Mouse (Mus musculus): ENCODE results near the gene Shroom3. TPM values are rescaled to one million over a fixed set of nuclear protein-coding genes. Genes with fewer than 3 reads are reported as not detected.

The Shroom3 gene
- polyA plus RNA-seq, 1 experiment = 1.3 TPM

DNA sequence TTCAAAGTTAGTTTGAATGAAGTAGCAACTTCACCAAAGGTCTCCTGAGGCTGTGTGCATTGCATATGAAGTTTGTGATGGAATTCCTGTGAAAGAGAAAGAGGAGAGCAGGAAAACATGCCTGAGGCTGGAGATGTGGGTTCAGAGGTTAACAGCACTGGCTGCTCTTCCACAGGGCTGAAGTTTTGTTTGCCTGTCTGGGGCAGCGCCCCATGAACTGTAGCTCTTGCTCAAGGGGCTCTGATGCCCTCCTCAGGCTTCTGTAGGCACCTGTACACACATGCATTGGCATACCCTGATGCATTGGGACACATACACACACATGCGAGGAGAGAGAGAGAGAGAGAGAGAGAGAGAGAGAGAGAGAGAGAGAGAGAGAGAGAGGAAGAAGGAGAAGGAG, 32.7 kb downstream of the Shroom3 start:
- H3K4me1 ChIP-seq (ENCODE audit: control insufficient read depth, insufficient read depth, low read length) = no peaks in the 10 kb centered on the region
- WGBS = 47% methylated on average over 2 of the region's 2 CpGs
- TF ChIP-seq POLR2A (IDR thresholded peaks at IDR 0.05; ENCODE audit: borderline replicate concordance, control insufficient read depth, low read depth, low read length) (no peak), CTCF (IDR thresholded peaks at IDR 0.05; ENCODE audit: control insufficient read depth, insufficient read depth, low read length) (no peak)
- H3K27ac ChIP-seq (ENCODE audit: control insufficient read depth, insufficient read depth, low read depth, low read length, poor library complexity) = no peak overlapping the region
- H3K4me3 ChIP-seq (replicated peaks; ENCODE audit: control insufficient read depth, low read depth, low read length) = no peak overlapping the region

DNA sequence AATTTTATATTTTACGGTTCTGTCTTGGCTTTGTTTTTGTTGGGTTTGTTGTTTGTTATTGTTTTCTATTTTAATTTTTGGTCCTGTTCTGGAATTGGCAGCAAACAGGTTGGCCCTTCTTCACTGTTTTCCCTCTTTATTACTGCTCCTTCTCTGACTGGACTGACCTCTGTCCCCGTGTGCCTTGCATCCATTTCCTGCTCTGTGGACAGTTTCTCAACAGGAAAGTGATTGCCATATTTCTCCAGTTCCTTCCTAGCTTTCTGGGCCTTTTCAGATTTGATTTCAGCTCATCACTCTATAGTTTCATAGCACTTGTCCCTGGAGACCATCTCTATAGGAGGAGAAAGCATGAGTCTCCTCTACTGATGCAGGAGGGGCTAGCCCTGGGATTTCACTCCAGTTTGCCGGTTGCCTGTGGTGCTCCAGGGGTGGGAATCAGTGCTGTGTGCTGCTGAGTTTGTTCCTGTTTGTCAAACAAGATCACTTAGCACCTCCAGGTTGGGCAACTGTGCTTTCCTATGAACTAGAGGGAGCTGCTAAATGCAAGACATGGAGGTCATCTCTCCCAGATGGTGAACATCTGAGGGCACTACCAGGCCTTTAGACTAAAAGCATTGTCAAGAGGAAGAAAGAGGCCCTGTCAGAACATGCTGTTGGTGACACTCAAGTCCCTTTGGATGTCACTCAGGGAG, 34.6 kb downstream of the Shroom3 start:
- Histone ChIP-seq H3K4me1 (ENCODE audit: control insufficient read depth, insufficient read depth, low read length) (no peaks in the 10 kb centered on the region), H3K4me3 (replicated peaks; ENCODE audit: control insufficient read depth, low read depth, low read length) (no peak overlapping the region), H3K27ac (ENCODE audit: control insufficient read depth, insufficient read depth, low read depth, low read length, poor library complexity) (no peak overlapping the region)
- WGBS = 55% methylated on average over 3 of the region's 3 CpGs
- TF ChIP-seq POLR2A (IDR thresholded peaks at IDR 0.05; ENCODE audit: borderline replicate concordance, control insufficient read depth, low read depth, low read length) (no peak), CTCF (IDR thresholded peaks at IDR 0.05; ENCODE audit: control insufficient read depth, insufficient read depth, low read length) (no peak)

DNA sequence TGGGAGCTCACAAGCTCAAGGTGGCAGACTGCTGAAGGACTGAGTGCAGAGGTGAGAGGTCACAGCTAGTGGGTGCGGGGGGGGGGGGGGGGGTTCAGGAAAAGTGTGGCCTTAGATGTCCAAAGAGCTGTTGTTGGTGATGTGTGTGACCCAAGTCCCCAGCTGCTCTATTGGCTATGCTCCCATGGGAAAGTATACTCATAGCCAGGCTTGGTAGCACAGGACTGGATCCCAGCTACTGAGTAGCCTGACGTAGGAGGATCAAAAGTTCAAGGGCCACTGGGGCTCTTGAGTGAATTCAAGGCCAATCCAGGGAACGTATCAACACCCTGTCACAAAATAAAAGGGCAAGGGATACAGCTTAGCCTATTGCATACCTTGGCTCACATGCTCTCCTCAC, 35.6 kb downstream of the Shroom3 start:
- Histone ChIP-seq H3K4me3 (replicated peaks; ENCODE audit: control insufficient read depth, low read depth, low read length) (no peak overlapping the region), H3K4me1 (ENCODE audit: control insufficient read depth, insufficient read depth, low read length) (no peaks in the 10 kb centered on the region), H3K27ac (ENCODE audit: control insufficient read depth, insufficient read depth, low read depth, low read length, poor library complexity) (no peak overlapping the region)
- TF ChIP-seq POLR2A (IDR thresholded peaks at IDR 0.05; ENCODE audit: borderline replicate concordance, control insufficient read depth, low read depth, low read length) = no peak
- TF ChIP-seq CTCF (IDR thresholded peaks at IDR 0.05; ENCODE audit: control insufficient read depth, insufficient read depth, low read length) = no peak
- 88% methylated on average over 3 of the region's 3 CpGs for WGBS

DNA sequence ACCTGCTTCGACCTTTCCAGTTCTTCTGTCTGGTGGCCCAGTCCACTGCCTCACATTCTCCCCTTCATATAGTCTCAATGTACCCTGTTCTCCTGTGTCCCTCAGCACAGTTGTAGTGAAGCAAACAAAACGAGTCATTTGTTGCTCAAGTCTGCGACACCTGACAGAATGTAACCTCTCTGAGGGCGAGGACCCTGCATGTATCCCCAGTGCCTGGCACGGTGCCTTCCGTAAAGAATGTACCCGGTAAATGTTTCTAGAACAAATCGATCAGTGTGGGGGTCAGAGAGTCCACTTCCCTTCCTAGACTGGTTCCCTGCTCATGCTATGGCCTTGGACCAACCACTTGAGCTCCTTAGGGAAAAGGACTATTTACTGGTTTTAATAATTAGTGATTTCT, 38.4 kb downstream of the Shroom3 start:
- no peaks in the 10 kb centered on the region for H3K4me1 ChIP-seq (ENCODE audit: control insufficient read depth, insufficient read depth, low read length)
- no peak overlapping the region for H3K4me3 ChIP-seq (replicated peaks; ENCODE audit: control insufficient read depth, low read depth, low read length)
- WGBS = 85% methylated on average over 8 of the region's 8 CpGs
- TF ChIP-seq CTCF (IDR thresholded peaks at IDR 0.05; ENCODE audit: control insufficient read depth, insufficient read depth, low read length) (no peak), POLR2A (IDR thresholded peaks at IDR 0.05; ENCODE audit: borderline replicate concordance, control insufficient read depth, low read depth, low read length) (no peak)
- H3K27ac ChIP-seq (ENCODE audit: control insufficient read depth, insufficient read depth, low read depth, low read length, poor library complexity) = no peak overlapping the region

DNA sequence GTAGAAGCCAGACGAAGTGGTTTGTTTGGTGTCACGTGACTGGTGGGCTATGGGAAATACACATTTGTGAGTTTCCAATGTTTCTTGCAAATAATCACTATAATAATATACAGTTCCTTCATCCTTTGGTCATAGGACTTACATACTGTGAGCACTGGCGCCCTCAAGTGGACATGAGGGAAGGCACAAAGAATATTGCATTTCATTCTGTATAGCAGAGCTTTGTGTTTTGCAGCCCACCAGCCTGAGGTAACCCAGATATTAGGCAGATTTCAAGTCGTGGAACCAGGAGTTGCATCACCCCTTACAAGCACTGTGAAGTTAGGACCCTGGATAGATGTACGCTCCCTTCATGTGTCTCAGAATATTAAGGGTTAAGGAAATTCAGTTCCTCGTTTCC, 42.7 kb downstream of the Shroom3 start:
- Histone ChIP-seq H3K27ac (ENCODE audit: control insufficient read depth, insufficient read depth, low read depth, low read length, poor library complexity) (no peak overlapping the region), H3K4me3 (replicated peaks; ENCODE audit: control insufficient read depth, low read depth, low read length) (no peak overlapping the region), H3K4me1 (ENCODE audit: control insufficient read depth, insufficient read depth, low read length) (no peaks in the 10 kb centered on the region)
- TF ChIP-seq POLR2A (IDR thresholded peaks at IDR 0.05; ENCODE audit: borderline replicate concordance, control insufficient read depth, low read depth, low read length) (no peak), CTCF (IDR thresholded peaks at IDR 0.05; ENCODE audit: control insufficient read depth, insufficient read depth, low read length) (no peak)
- WGBS = 26% methylated on average over 6 of the region's 6 CpGs

DNA sequence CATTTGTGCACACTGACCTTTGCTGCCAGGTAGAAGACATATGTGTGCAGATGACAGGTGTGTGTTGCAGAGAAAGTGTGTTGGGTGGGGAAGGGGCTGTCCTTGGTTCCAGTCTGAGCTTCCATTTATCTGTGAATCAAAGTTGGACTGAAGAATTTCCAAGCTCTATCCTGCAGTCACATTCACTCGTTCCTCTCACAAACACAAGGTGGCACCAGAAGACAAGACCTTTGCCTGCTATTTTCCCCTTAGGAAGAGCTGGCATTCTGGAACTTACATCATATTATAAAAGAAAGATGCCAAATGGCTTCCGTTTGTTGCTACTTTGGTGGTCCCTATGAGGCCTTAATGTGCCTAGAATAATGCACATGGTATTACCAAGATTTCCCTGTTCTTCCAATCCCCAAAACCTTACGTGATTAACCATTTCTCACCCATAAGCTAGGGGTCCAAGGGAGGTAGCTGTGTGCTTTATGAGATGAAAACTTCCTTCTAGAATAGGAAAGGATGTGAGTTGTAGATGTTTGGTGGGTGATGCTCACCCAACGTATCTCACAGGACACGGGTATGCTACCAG, 45.1 kb downstream of the Shroom3 start:
- TF ChIP-seq CTCF (IDR thresholded peaks at IDR 0.05; ENCODE audit: control insufficient read depth, insufficient read depth, low read length) (no peak), POLR2A (IDR thresholded peaks at IDR 0.05; ENCODE audit: borderline replicate concordance, control insufficient read depth, low read depth, low read length) (no peak)
- no peaks in the 10 kb centered on the region for H3K4me1 ChIP-seq (ENCODE audit: control insufficient read depth, insufficient read depth, low read length)
- H3K4me3 ChIP-seq (replicated peaks; ENCODE audit: control insufficient read depth, low read depth, low read length) = no peak overlapping the region
- H3K27ac ChIP-seq (ENCODE audit: control insufficient read depth, insufficient read depth, low read depth, low read length, poor library complexity) = no peak overlapping the region
- WGBS = 49% methylated on average over 5 of the region's 5 CpGs

DNA sequence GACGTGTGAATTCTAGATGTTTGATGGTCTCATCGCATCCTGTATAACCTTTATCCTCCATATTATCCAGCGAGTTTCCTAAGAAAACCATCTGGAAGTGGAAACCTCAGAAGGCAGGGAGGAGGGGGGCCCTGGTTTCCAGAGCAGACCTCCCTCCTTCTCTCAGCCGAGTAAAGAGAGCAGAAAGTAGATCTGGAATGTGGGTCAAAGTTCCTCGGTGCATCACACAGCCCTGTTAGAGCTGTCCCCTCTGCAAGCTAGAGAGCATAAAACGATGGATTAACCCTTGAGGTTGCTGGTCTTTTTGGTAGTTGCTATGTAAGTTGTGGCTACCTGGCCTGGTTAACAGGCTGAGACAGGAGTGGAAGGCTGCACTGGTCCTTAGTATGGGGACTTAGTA, 46.0 kb downstream of the Shroom3 start:
- 70% methylated on average over 6 of the region's 6 CpGs for WGBS
- Histone ChIP-seq H3K27ac (ENCODE audit: control insufficient read depth, insufficient read depth, low read depth, low read length, poor library complexity) (no peak overlapping the region; the same call in 1 of the 2 replicates), H3K4me1 (ENCODE audit: control insufficient read depth, insufficient read depth, low read length) (no peaks in the 10 kb centered on the region), H3K4me3 (replicated peaks; ENCODE audit: control insufficient read depth, low read depth, low read length) (no peak overlapping the region)
- TF ChIP-seq CTCF (IDR thresholded peaks at IDR 0.05; ENCODE audit: control insufficient read depth, insufficient read depth, low read length) (no peak), POLR2A (IDR thresholded peaks at IDR 0.05; ENCODE audit: borderline replicate concordance, control insufficient read depth, low read depth, low read length) (no peak)

DNA sequence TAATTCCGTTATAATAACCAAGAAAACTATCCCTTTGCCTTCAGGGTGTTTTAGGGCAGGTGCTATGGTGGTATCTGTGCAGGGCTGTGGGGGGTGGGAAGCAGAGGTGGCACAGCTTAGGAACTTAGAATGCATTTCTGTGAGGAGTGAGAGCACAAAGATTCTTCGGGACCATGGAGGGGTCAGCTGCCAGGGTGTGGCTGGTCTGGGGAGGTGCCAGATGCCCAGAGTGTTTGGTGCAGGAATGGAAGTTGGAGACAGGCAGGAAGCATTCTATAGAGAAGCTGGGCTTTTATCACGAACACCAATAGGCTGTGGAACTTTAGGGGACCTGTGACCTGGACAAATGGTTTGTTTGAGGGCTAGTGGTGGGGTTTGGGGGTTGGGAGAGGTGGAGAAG, 58.6 kb downstream of the Shroom3 start:
- WGBS = 66% methylated on average over 3 of the region's 3 CpGs
- H3K4me1 ChIP-seq (ENCODE audit: control insufficient read depth, insufficient read depth, low read length) = no peaks in the 10 kb centered on the region
- no peak for TF ChIP-seq POLR2A (IDR thresholded peaks at IDR 0.05; ENCODE audit: borderline replicate concordance, control insufficient read depth, low read depth, low read length)
- no peak for TF ChIP-seq CTCF (IDR thresholded peaks at IDR 0.05; ENCODE audit: control insufficient read depth, insufficient read depth, low read length)
- H3K27ac ChIP-seq (ENCODE audit: control insufficient read depth, insufficient read depth, low read depth, low read length, poor library complexity) = no peak overlapping the region
- H3K4me3 ChIP-seq (replicated peaks; ENCODE audit: control insufficient read depth, low read depth, low read length) = no peak overlapping the region

All from bone marrow, adult 2 months (tissue).